9 mouse cellular contexts compared by ENCODE assay signal in the genomic region with DNA sequence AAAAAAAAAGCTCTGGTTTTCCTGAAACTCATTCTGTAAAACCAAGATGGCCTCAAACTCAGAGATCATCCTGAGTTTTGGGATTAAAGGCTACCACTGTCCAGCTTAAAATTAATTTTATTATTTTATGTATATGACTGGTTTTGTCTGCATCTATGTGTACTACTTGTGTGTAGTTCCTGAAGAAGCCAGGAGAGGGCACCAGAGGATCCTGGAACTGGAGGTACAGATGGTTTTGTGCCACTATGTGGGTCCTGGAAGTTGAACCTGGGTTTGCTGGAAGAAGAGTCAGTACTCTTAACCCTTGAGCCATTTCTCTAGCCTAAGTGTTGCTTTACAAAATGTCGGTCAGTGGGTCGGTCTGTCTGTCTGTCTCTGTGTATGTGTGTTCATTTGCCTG. TPM values are rescaled to one million over a fixed set of nuclear protein-coding genes. Genes with fewer than 3 reads are reported as not detected.
A peak's percentile ranks its signal among the peaks of the same experiment; 100 is the strongest.
DNase-seq lines count a peak whose midpoint lies in the region; ATAC-seq and TF ChIP-seq lines count a peak whose summit lies in the region.
"Had no signal": no experiment of that assay in that cellular context is flagged by ENCODE, and none has a peak within 500 bp of the region (broad histone marks: within the 10 kb centered on the region; RNA-seq: fewer than 3 reads in every experiment).

No protein-coding gene starts in this region.

- ATAC-seq in intestine, postnatal 0 days, result no peak
- ATAC-seq in intestine, embryonic 15.5 days, result no peak
- ATAC-seq in midbrain, embryonic 13.5 days, result no peak

- no peak overlapping the region for H3K4me3 ChIP-seq in intestine, postnatal 0 days (ENCODE audit: low read depth, low read length)
- no peak overlapping the region for H3K4me3 ChIP-seq in intestine, embryonic 15.5 days (replicated peaks)
- no peak overlapping the region for H3K4me3 ChIP-seq in embryonic facial prominence, embryonic 10.5 days
- H3K4me3 ChIP-seq in midbrain, embryonic 13.5 days (replicated peaks), result no peak overlapping the region
- H3K4me3 ChIP-seq: embryonic facial prominence, embryonic 12.5 days; midbrain, embryonic 10.5 days had no signal

- peak; percentile 59 for TF ChIP-seq CTCF in intestine, postnatal 0 days (IDR thresholded peaks at IDR 0.05; ENCODE audit: low read depth)

- DNase-seq in thymus, postnatal 25 days, result peak; percentile 26
- no peak for DNase-seq in thymus, postnatal 36 days
- peak; percentile 32 for DNase-seq in embryonic facial prominence, embryonic 10.5 days (ENCODE audit: low spot score)
- no peak for DNase-seq in frontal cortex, postnatal 36 days (ENCODE audit: low spot score in 2 of 2)

- H3K4me1 ChIP-seq in intestine, postnatal 0 days (replicated peaks; ENCODE audit: control insufficient read depth, insufficient read depth, low read length), result no peaks in the 10 kb centered on the region
- H3K4me1 ChIP-seq in intestine, embryonic 15.5 days (replicated peaks), result no peaks in the 10 kb centered on the region
- peaks cover 8% of the 10 kb centered on the region for H3K4me1 ChIP-seq in embryonic facial prominence, embryonic 10.5 days
- H3K4me1 ChIP-seq in midbrain, embryonic 13.5 days (replicated peaks), result no peaks in the 10 kb centered on the region; the same call in 1 of the 2 replicates
- H3K4me1 ChIP-seq: embryonic facial prominence, embryonic 12.5 days; midbrain, embryonic 10.5 days had no signal

- WGBS in intestine, postnatal 0 days, result 94% methylated on average over 2 of the region's 2 CpGs
- WGBS in intestine, embryonic 15.5 days, result 83% methylated on average over 2 of the region's 2 CpGs
- WGBS in embryonic facial prominence, embryonic 10.5 days, result 94% methylated on average over 2 of the region's 2 CpGs
- WGBS in midbrain, embryonic 13.5 days, result 90% methylated on average over 2 of the region's 2 CpGs

- no peak overlapping the region for H3K27ac ChIP-seq in intestine, postnatal 0 days (ENCODE audit: low read depth, low read length)
- no peak overlapping the region for H3K27ac ChIP-seq in intestine, embryonic 15.5 days
- H3K27ac ChIP-seq in embryonic facial prominence, embryonic 10.5 days (replicated peaks), result no peak overlapping the region
- no peak overlapping the region for H3K27ac ChIP-seq in midbrain, embryonic 13.5 days
- H3K27ac ChIP-seq: embryonic facial prominence, embryonic 12.5 days; midbrain, embryonic 10.5 days had no signal

- H3K9ac ChIP-seq in intestine, postnatal 0 days (ENCODE audit: low read depth, low read length), result no peak overlapping the region
- no peak overlapping the region for H3K9ac ChIP-seq in intestine, embryonic 15.5 days
- no peak overlapping the region for H3K9ac ChIP-seq in midbrain, embryonic 13.5 days (replicated peaks)
- H3K9ac ChIP-seq: embryonic facial prominence, embryonic 12.5 days had no signal

- H3K4me2 ChIP-seq in intestine, postnatal 0 days (replicated peaks; ENCODE audit: low read depth), result no peak overlapping the region
- no peak overlapping the region for H3K4me2 ChIP-seq in intestine, embryonic 15.5 days (replicated peaks)
- no peak overlapping the region for H3K4me2 ChIP-seq in midbrain, embryonic 13.5 days (replicated peaks)
- H3K4me2 ChIP-seq: embryonic facial prominence, embryonic 12.5 days had no signal

- no peaks in the 10 kb centered on the region for H3K27me3 ChIP-seq in intestine, postnatal 0 days (replicated peaks; ENCODE audit: control insufficient read depth, insufficient read depth, low read length)
- H3K27me3 ChIP-seq in intestine, embryonic 15.5 days (replicated peaks), result no peaks in the 10 kb centered on the region
- no peaks in the 10 kb centered on the region for H3K27me3 ChIP-seq in embryonic facial prominence, embryonic 10.5 days (replicated peaks; ENCODE audit: low read depth, poor library complexity, severe bottlenecking)
- H3K27me3 ChIP-seq in midbrain, embryonic 13.5 days, result no peaks in the 10 kb centered on the region
- H3K27me3 ChIP-seq: embryonic facial prominence, embryonic 12.5 days had no signal

- no peaks in the 10 kb centered on the region for H3K9me3 ChIP-seq in intestine, postnatal 0 days (ENCODE audit: control insufficient read depth)
- H3K9me3 ChIP-seq in intestine, embryonic 15.5 days, result no peaks in the 10 kb centered on the region
- H3K9me3 ChIP-seq in embryonic facial prominence, embryonic 10.5 days, result no peaks in the 10 kb centered on the region
- no peaks in the 10 kb centered on the region for H3K9me3 ChIP-seq in midbrain, embryonic 13.5 days
- H3K9me3 ChIP-seq: embryonic facial prominence, embryonic 12.5 days; midbrain, embryonic 10.5 days had no signal

- no peaks in the 10 kb centered on the region for H3K36me3 ChIP-seq in intestine, postnatal 0 days (ENCODE audit: control insufficient read depth, insufficient read depth)
- no peaks in the 10 kb centered on the region for H3K36me3 ChIP-seq in intestine, embryonic 15.5 days
- no peaks in the 10 kb centered on the region for H3K36me3 ChIP-seq in embryonic facial prominence, embryonic 10.5 days (replicated peaks)
- H3K36me3 ChIP-seq in midbrain, embryonic 13.5 days, result no peaks in the 10 kb centered on the region
- H3K36me3 ChIP-seq: embryonic facial prominence, embryonic 12.5 days; midbrain, embryonic 10.5 days had no signal

RNA-seq across cellular contexts. Expression of gene P2ry6, which starts 16.0 kb away (rescaled TPM):
- polyA plus RNA-seq in intestine, postnatal 0 days (2015; fragmentation: Nextera tagmentation; extraction: Ambion mirVana), result 5.7 and 7.0 TPM in 2 replicates
- 8.4 and 10.4 TPM in 2 replicates for polyA plus RNA-seq in intestine, embryonic 15.5 days (2015; fragmentation: Nextera tagmentation; extraction: Ambion mirVana)
- polyA plus RNA-seq in embryonic facial prominence, embryonic 10.5 days (2016; fragmentation: Nextera tagmentation; extraction: Ambion mirVana), result 1.8 and 3.0 TPM in 2 replicates
- 1.9 and 2.7 TPM in 2 replicates for polyA plus RNA-seq in midbrain, embryonic 13.5 days (2015; fragmentation: Nextera tagmentation; extraction: Ambion mirVana)

RNA-seq across cellular contexts. Expression of gene Arhgef17, which starts 26.5 kb away (rescaled TPM):
- polyA plus RNA-seq in intestine, postnatal 0 days (2015; fragmentation: Nextera tagmentation; extraction: Ambion mirVana), result 2.0 and 2.5 TPM in 2 replicates
- 5.0 and 6.0 TPM in 2 replicates for polyA plus RNA-seq in intestine, embryonic 15.5 days (2015; fragmentation: Nextera tagmentation; extraction: Ambion mirVana)
- 9.3 and 9.8 TPM in 2 replicates for polyA plus RNA-seq in embryonic facial prominence, embryonic 10.5 days (2016; fragmentation: Nextera tagmentation; extraction: Ambion mirVana)
- polyA plus RNA-seq in midbrain, embryonic 13.5 days (2015; fragmentation: Nextera tagmentation; extraction: Ambion mirVana), result 5.8 and 5.9 TPM in 2 replicates

RNA-seq across cellular contexts. Expression of gene P2ry2, which starts 54.2 kb away (rescaled TPM):
- polyA plus RNA-seq in intestine, postnatal 0 days (2015; fragmentation: Nextera tagmentation; extraction: Ambion mirVana), result 2.0 and 2.6 TPM in 2 replicates
- 2.7 TPM in 2 replicates for polyA plus RNA-seq in intestine, embryonic 15.5 days (2015; fragmentation: Nextera tagmentation; extraction: Ambion mirVana)
- 0.31 and 0.50 TPM in 2 replicates for polyA plus RNA-seq in embryonic facial prominence, embryonic 10.5 days (2016; fragmentation: Nextera tagmentation; extraction: Ambion mirVana)
- polyA plus RNA-seq in midbrain, embryonic 13.5 days (2015; fragmentation: Nextera tagmentation; extraction: Ambion mirVana), result 0.11 and 0.14 TPM in 2 replicates

Comparison
In these comparisons a context has a peak if more than half of its experiments do, and no peak if none do; other contexts are left out.
1. DNase-seq: peak in thymus, postnatal 25 days (single experiment) and embryonic facial prominence, embryonic 10.5 days (single experiment); none in thymus, postnatal 36 days (0 of 2) and frontal cortex, postnatal 36 days (0 of 2).